In genomic region chr19:12007105-12007931, GRCm38 (mm10) we compare ENCODE assay signal across 8 mouse cellular contexts. TPM values are rescaled to one million over a fixed set of nuclear protein-coding genes. Genes with fewer than 3 reads are reported as not detected.
A peak's percentile ranks its signal among the peaks of the same experiment; 100 is the strongest.
DNase-seq lines count a peak whose midpoint lies in the region; ATAC-seq and TF ChIP-seq lines count a peak whose summit lies in the region.

No protein-coding gene starts in this region.

- DNase-seq in gastrocnemius, adult 18-20 months (ENCODE audit: low spot score) = peak; percentile 51
- no peak for DNase-seq in gastrocnemius, adult 8-10 months (ENCODE audit: low spot score in 2 of 2)
- no peak for DNase-seq in Patski (ENCODE audit: low read depth, low spot score)
- DNase-seq in embryo, embryonic 9.5 days (ENCODE audit: extremely low spot score) = peak; percentile 82
- peak; percentile 54 to 68 for DNase-seq in heart, postnatal 10 days
- peak; percentile 65 for DNase-seq in limb, embryonic 10.5 days (ENCODE audit: low spot score)
- DNase-seq in testis, postnatal 10 days (ENCODE audit: low spot score) = peak; percentile 70

- peak overlapping the region; percentile 64 for H3K4me3 ChIP-seq in limb, embryonic 10.5 days
- H3K4me3 ChIP-seq in midbrain, embryonic 12.5 days = peak overlapping the region; percentile 61

- intact Hi-C loops in heart, postnatal 10 days (cut with DNase I) = loop anchor here (5.0 kb wide), 1 partner anchor 395 kb away; no protein-coding TSS in a partner anchor

- POLR2A ChIA-PET in Patski (lab: Charles Lee) = interaction anchor here (1.2 kb wide), 1 partner anchor 66 kb away, joined by 3 read pairs; no protein-coding TSS in a partner anchor

- 7% methylated on average over 17 of the region's 17 CpGs for WGBS in limb, embryonic 10.5 days
- WGBS in midbrain, embryonic 12.5 days = 7% methylated on average over 17 of the region's 17 CpGs

- peak; percentile 79 for TF ChIP-seq CTCF in Patski (IDR thresholded peaks at IDR 0.05)

- CTCF ChIA-PET in Patski (lab: Charles Lee) = interaction anchor here (0.7 to 3.4 kb wide), 16 partner anchors 16 to 244 kb away, joined by 3 to 13 read pairs (median 4); no protein-coding TSS in a partner anchor

- peak overlapping the region; percentile 62 for H3K4me2 ChIP-seq in midbrain, embryonic 12.5 days (replicated peaks)

- no peaks in the 10 kb centered on the region for H3K9me3 ChIP-seq in limb, embryonic 10.5 days (replicated peaks)
- no peaks in the 10 kb centered on the region for H3K9me3 ChIP-seq in midbrain, embryonic 12.5 days

- no peaks in the 10 kb centered on the region for H3K27me3 ChIP-seq in Patski
- no peaks in the 10 kb centered on the region for H3K27me3 ChIP-seq in limb, embryonic 10.5 days (ENCODE audit: low read depth, poor library complexity, severe bottlenecking)
- no peaks in the 10 kb centered on the region for H3K27me3 ChIP-seq in midbrain, embryonic 12.5 days

- no peak overlapping the region for H3K9ac ChIP-seq in midbrain, embryonic 12.5 days (replicated peaks)

- ATAC-seq in Patski = no peak
- ATAC-seq in midbrain, embryonic 12.5 days (ENCODE audit: low FRiP score, low read depth) = no peak

- peaks cover 35% of the 10 kb centered on the region for H3K4me1 ChIP-seq in limb, embryonic 10.5 days
- H3K4me1 ChIP-seq in midbrain, embryonic 12.5 days = peaks cover 10% of the 10 kb centered on the region

- no peak overlapping the region for H3K27ac ChIP-seq in limb, embryonic 10.5 days
- H3K27ac ChIP-seq in midbrain, embryonic 12.5 days (replicated peaks) = no peak overlapping the region

- in situ Hi-C loops in Patski (cut with MboI; ENCODE audit: low pct_unique_long_range_greater_than_20kb) = loop anchor here (5.0 kb wide), 2 partner anchors 95 to 235 kb away; partner anchors contain the start of genes Mrpl16 and Patl1

- H3K36me3 ChIP-seq in limb, embryonic 10.5 days = no peaks in the 10 kb centered on the region
- no peaks in the 10 kb centered on the region for H3K36me3 ChIP-seq in midbrain, embryonic 12.5 days

RNA-seq across cellular contexts. Expression of gene Olfr1423, which starts 33.8 kb away (rescaled TPM):
- not detected for total RNA-seq in gastrocnemius, adult 18-20 months (2021)
- not detected for total RNA-seq in gastrocnemius, adult 8-10 months (2022)
- not detected for polyA plus RNA-seq in Patski (2021)
- total RNA-seq in heart, postnatal 10 days (2021) = not detected
- polyA plus RNA-seq in limb, embryonic 10.5 days (2016; fragmentation: Nextera tagmentation; extraction: Ambion mirVana) = 0.05 and 0.06 TPM in 2 replicates
- polyA plus RNA-seq in midbrain, embryonic 12.5 days (2016; fragmentation: Nextera tagmentation; extraction: Ambion mirVana) = 0.04 TPM in 1 of 2 replicates, not detected in the other

RNA-seq across cellular contexts. Expression of gene Osbp, which starts 41.6 kb away (rescaled TPM):
- total RNA-seq in gastrocnemius, adult 18-20 months (2021) = 10 to 100 TPM; 53.4 to 56.3 TPM
- 10 to 100 TPM; 56.3 to 63.9 (median 59.4) TPM for total RNA-seq in gastrocnemius, adult 8-10 months (2022)
- 104 TPM for polyA plus RNA-seq in Patski (2021)
- total RNA-seq in heart, postnatal 10 days (2021) = 10 to 100 TPM; 74.0 to 83.6 TPM
- polyA plus RNA-seq in limb, embryonic 10.5 days (2016; fragmentation: Nextera tagmentation; extraction: Ambion mirVana) = 3.3 and 3.4 TPM in 2 replicates
- polyA plus RNA-seq in midbrain, embryonic 12.5 days (2016; fragmentation: Nextera tagmentation; extraction: Ambion mirVana) = 4.7 and 5.0 TPM in 2 replicates

RNA-seq across cellular contexts. Expression of gene Olfr1424, which starts 55.2 kb away (rescaled TPM):
- total RNA-seq in gastrocnemius, adult 18-20 months (2021) = not detected
- not detected for total RNA-seq in gastrocnemius, adult 8-10 months (2022)
- polyA plus RNA-seq in Patski (2021) = not detected
- not detected for total RNA-seq in heart, postnatal 10 days (2021)
- polyA plus RNA-seq in limb, embryonic 10.5 days (2016; fragmentation: Nextera tagmentation; extraction: Ambion mirVana) = not detected in 2 replicates
- not detected in 2 replicates for polyA plus RNA-seq in midbrain, embryonic 12.5 days (2016; fragmentation: Nextera tagmentation; extraction: Ambion mirVana)

Comparison
In these comparisons a context has a peak if more than half of its experiments do, and no peak if none do; other contexts are left out.
1. DNase-seq: peak in gastrocnemius, adult 18-20 months (single experiment), embryo, embryonic 9.5 days (single experiment), heart, postnatal 10 days (2 of 2), limb, embryonic 10.5 days (single experiment) and testis, postnatal 10 days (single experiment); none in gastrocnemius, adult 8-10 months (0 of 2) and Patski (single experiment).